Mouse (Mus musculus): ENCODE data around the gene I830077J02Rik.

DNA sequence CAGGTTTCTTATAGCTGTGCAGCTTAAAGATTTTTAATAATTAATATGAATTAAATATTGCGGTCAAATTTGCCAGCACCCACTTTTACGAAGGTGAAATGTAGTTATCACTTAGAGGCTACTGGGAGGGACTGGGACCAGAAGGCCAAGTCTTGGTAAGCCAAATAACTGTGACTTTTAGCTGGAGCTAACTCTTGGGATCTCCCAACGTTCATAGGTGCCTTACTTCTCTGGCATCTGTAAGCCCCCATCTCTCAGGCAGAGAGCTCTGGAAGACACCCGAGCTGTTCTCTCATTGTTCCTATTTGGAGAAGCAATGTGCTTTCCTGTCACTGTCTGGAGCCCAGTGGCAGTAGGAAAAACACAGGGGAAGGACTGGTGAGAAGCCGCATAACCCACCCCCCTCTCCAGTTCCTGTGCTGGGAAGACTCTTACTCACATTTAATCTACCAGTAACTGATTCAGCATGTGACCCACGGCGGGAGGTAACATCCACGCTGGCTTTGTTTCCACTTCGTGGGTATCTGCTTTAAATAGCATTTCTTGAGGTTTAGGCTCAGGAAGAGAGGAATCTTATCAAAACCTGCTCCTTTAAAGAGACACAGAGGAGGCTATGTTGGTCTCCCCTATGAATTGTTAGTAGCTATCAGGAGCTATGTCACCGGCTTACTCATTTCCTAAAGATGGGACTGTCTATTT is 14.7 kb downstream of the I830077J02Rik start:
- TF ChIP-seq EP300 (IDR thresholded peaks at IDR 0.05; ENCODE audit: insufficient read depth, low read depth, low read length) (no peak), POLR2A (IDR thresholded peaks at IDR 0.05; ENCODE audit: insufficient read depth, low read length) (no peak), CTCF (IDR thresholded peaks at IDR 0.05; ENCODE audit: low read depth, low read length) (no peak)
